Mouse (Mus musculus) heart, embryonic 12.5 days (tissue): ENCODE measurements around the gene Gm8882. TPM values are rescaled to one million over a fixed set of nuclear protein-coding genes. Genes with fewer than 3 reads are reported as not detected.
"Not testable (repeated sequence)": the region's sequence is repeated elsewhere in the genome, so short reads cannot be mapped to it uniquely, and the experiment has no call there.

Source experiments
- ATAC-seq: fragments of 200-750 bp; cut with Nextera tagmentation; 2 replicates; pipeline ENCODE4 v1.8.0; 2017; ENCODE audit warnings: moderate TSS enrichment, moderate library complexity; ENCODE audit not compliant: insufficient number of reproducible peaks, low FRiP score
- H3K27ac ChIP-seq: fragments of 300-500 bp; sonication (generic); 2 replicates; pipeline ENCODE4 v1.5.1; 2016; ENCODE audit warnings: mild to moderate bottlenecking, moderate library complexity; ENCODE audit not compliant: poor library complexity, severe bottlenecking
- H3K27me3 ChIP-seq: fragments of 300-500 bp; sonication (generic); replicated peaks from 2 replicates; pipeline ENCODE4 v1.6.1; 2016; ENCODE audit warnings: mild to moderate bottlenecking, moderate library complexity
- H3K36me3 ChIP-seq: fragments of 300-500 bp; sonication (generic); 2 replicates; pipeline ENCODE4 v1.6.1; 2016; ENCODE audit warnings: mild to moderate bottlenecking, moderate library complexity
- H3K4me1 ChIP-seq: fragments of 300-500 bp; sonication (generic); replicated peaks from 2 replicates; pipeline ENCODE4 v1.6.1; 2016; ENCODE audit warnings: mild to moderate bottlenecking
- H3K4me2 ChIP-seq: fragments of 300-500 bp; sonication (generic); 2 replicates; pipeline ENCODE4 v1.6.1; 2016; ENCODE audit warnings: mild to moderate bottlenecking, moderate library complexity
- H3K4me3 ChIP-seq: fragments of 300-500 bp; sonication (generic); 2 replicates; pipeline ENCODE4 v1.5.1; 2016; ENCODE audit warnings: mild to moderate bottlenecking
- H3K9ac ChIP-seq: fragments of 300-500 bp; sonication (generic); 2 replicates; pipeline ENCODE4 v1.6.1; 2016; ENCODE audit warnings: mild to moderate bottlenecking, moderate library complexity
- H3K9me3 ChIP-seq: fragments of 300-500 bp; sonication (generic); replicated peaks from 2 replicates; pipeline ENCODE4 v1.6.1; 2016; ENCODE audit warnings: mild to moderate bottlenecking, moderate library complexity
- whole genome bisulfite sequencing: fragments of 180-500 bp; shearing (Covaris S2); methylation state at CpG from one replicate; pipeline ENCODE4 v1.1.7; 2016; 5-methylcytosine and 5-hydroxymethylcytosine counted together
- polyA plus RNA-seq: library from polyadenylated mRNA; unstranded; fragments of >200 nt; fragmentation: Nextera tagmentation; extraction: Ambion mirVana; gene quantifications from 2 replicates; pipeline ENCODE4 v1.2.1, GENCODE M21; 2016

The Gm8882 gene
- not detected in 2 replicates for polyA plus RNA-seq

DNA sequence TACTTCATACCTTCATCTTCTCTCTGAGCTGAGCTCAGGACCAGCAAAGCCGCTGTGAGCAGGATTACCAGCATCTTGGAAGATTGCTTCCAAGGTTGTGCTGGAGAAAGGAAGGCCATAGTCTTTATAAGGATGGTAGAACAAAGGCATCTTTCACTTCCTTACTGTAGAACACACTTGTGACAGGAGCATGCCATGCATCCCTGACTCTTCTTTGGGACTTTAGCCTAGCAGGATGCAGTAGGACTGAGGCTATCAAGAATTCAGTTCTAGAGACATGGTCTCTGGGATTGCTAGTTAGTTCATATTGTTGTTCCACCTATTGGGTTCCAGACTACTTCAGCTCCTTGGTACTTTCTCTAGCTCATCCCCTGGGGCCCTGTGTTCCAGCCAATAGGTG is at the start of gene Gm8882:
Gene Gm8882 (minus strand): TSS at position 101 of the 400 bp plus-strand sequence.
- H3K27me3 ChIP-seq: not testable (repeated sequence)

DNA sequence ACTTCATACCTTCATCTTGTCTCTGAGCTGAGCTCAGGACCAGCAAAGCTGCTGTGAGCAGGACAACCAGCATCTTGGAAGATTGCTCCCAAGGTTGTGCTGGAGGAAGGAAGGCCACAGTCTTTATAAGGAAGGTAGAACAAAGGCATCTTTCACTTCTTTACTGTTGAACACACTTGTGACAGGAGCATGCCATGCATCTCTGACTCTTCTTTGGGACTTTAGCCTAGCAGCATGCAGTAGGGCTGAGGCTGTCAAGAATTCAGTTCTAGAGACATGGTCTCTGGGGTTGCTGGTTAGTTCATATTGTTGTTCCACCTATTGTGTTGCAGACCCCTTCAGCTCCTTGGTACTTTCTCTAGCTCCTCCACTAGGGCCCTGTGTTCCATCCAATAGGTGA is 49.3 kb downstream of the Gm8882 start, which contains the start of gene Prpmp5:
Gene Prpmp5 (minus strand): TSS at position 101 of the 400 bp plus-strand sequence.
- H3K4me3 ChIP-seq, H3K27me3 ChIP-seq, ATAC-seq, H3K4me1 ChIP-seq, H3K4me2 ChIP-seq, H3K36me3 ChIP-seq, H3K27ac ChIP-seq, H3K9me3 ChIP-seq, H3K9ac ChIP-seq: not testable (repeated sequence)

More for the DNA sequence above, at the start of gene Gm8882:
- not testable (repeated sequence) for H3K36me3 ChIP-seq, H3K4me1 ChIP-seq, ATAC-seq, H3K9me3 ChIP-seq, H3K4me3 ChIP-seq, H3K27ac ChIP-seq, H3K9ac ChIP-seq, H3K4me2 ChIP-seq
- 74% methylated on average over 1 of the region's 1 CpGs for WGBS

Other genes with a start within 250 kb of the Gm8882 start
- gene Prb1, start 153.6 kb downstream of the Gm8882 start, polyA plus RNA-seq: not detected in 2 replicates
- gene Prpmp5, start 49.4 kb downstream of the Gm8882 start, polyA plus RNA-seq: not detected in 2 replicates
- not detected in 2 replicates for gene Prh1, start 205.7 kb upstream of the Gm8882 start, polyA plus RNA-seq
- gene Prp2, start 231.8 kb upstream of the Gm8882 start, polyA plus RNA-seq: not detected in 2 replicates